Mouse (Mus musculus) megakaryocyte, embryonic 14.5 days (primary cell): ENCODE results near the gene Gm17482. TPM values are rescaled to one million over a fixed set of nuclear protein-coding genes. Genes with fewer than 3 reads are reported as not detected.

Experiments used
- H3K27me3 ChIP-seq: replicated peaks from 2 replicates; pipeline ENCODE3; 2012; ENCODE audit warnings: inconsistent platforms
- H3K36me3 ChIP-seq: replicated peaks from 2 replicates; pipeline ENCODE3; 2012; ENCODE audit warnings: low read length, inconsistent platforms, mixed read lengths
- H3K4me1 ChIP-seq: 2 replicates; pipeline ENCODE4 v1.6.1; 2012; ENCODE audit warnings: inconsistent platforms
- H3K4me3 ChIP-seq: replicated peaks from 2 replicates; pipeline ENCODE3; 2012; ENCODE audit warnings: moderate library complexity, mild to moderate bottlenecking, inconsistent platforms
- H3K9me3 ChIP-seq: 2 replicates; pipeline ENCODE4 v1.6.1; 2012; ENCODE audit warnings: inconsistent platforms
- FLI1 ChIP-seq: IDR thresholded peaks from 2 replicates; pipeline ENCODE4 v1.6.1; 2012; ENCODE audit warnings: low read length, inconsistent platforms, mixed read lengths
- GATA1 ChIP-seq: IDR thresholded peaks from 3 replicates; pipeline ENCODE4 v1.6.1; 2012; ENCODE audit warnings: mixed read lengths, low read length, inconsistent platforms, borderline replicate concordance
- polyA plus RNA-seq: library from polyadenylated mRNA; stranded (reverse); fragments of >175 nt; gene quantifications from 2 replicates; pipeline ENCODE4 v1.2.3, GENCODE M21; 2012; ENCODE audit warnings: low replicate concordance; ENCODE audit not compliant: insufficient read depth

The Gm17482 gene
- polyA plus RNA-seq, 1 experiment: not detected

DNA sequence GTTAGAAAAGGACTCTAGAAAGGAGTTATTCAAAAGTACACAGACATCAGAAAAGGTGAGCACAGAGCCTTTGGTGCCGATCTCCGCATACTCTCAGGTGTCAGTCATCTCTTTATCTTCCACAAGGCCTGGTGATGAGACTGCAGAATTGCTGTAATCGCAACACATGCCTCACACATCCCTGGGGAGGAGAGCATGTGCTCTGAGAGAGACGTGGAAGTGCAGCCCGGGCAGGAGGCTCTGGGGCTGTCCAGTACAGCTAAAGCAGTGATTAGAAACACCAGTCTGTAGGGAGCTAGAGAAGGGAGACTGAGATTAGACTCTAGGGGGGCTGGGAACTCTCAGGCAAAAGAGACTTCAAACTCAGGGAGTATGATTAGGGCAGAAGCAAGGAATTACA is 63.4 kb downstream of the Gm17482 start:
- no peaks in the 10 kb centered on the region for H3K27me3 ChIP-seq
- no peaks in the 10 kb centered on the region for H3K9me3 ChIP-seq
- H3K4me3 ChIP-seq: no peak overlapping the region
- peaks cover 53% of the 10 kb centered on the region for H3K4me1 ChIP-seq
- no peak for TF ChIP-seq GATA1
- TF ChIP-seq FLI1: no peak
- no peaks in the 10 kb centered on the region for H3K36me3 ChIP-seq

DNA sequence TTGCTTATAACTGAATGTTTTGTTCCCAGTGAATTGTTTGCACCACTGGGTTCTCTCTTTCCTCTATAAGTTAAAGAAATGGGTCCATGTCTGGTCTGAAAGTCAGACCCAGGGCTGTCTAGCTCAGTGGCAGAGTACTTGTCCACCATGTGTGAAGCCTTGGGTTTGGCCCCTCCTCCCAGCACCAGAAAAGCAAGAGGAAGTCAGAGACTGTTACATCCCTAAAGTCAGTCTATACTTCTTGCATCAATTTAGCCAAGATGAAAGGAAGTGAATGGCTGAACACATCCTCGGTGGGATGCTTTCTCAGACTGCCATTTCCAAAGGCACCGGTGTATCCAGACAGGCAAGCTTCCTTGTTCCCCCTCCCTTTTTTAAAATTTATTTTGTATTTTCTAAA is 63.9 kb downstream of the Gm17482 start:
- peaks cover 58% of the 10 kb centered on the region for H3K4me1 ChIP-seq
- H3K36me3 ChIP-seq: no peaks in the 10 kb centered on the region
- TF ChIP-seq GATA1 (no peak), FLI1 (no peak)
- H3K9me3 ChIP-seq: no peaks in the 10 kb centered on the region
- H3K27me3 ChIP-seq: no peaks in the 10 kb centered on the region
- H3K4me3 ChIP-seq: no peak overlapping the region

DNA sequence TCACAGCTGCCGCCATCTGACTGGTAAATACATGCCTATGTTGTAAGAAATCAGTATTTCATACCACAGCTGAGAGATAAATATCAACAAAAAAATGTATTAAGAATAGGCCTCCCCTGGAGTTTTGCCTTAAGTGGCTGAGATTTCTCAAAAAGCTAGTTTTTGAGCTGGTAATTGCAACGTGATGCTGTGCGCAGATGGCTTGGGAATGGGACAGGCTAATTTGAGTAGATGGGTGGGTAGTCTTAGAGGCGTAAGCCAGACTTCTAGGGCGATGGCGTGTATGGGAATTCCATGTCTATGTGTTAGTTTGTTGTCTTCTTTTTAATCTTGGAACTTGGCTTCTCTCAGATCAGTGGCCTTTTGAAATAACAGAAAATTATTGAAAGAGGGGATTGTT is 64.7 kb downstream of the Gm17482 start:
- no peak overlapping the region for H3K4me3 ChIP-seq
- no peaks in the 10 kb centered on the region for H3K9me3 ChIP-seq
- H3K4me1 ChIP-seq: peaks cover 58% of the 10 kb centered on the region
- no peaks in the 10 kb centered on the region for H3K27me3 ChIP-seq
- TF ChIP-seq GATA1: no peak
- no peak for TF ChIP-seq FLI1
- H3K36me3 ChIP-seq: no peaks in the 10 kb centered on the region

DNA sequence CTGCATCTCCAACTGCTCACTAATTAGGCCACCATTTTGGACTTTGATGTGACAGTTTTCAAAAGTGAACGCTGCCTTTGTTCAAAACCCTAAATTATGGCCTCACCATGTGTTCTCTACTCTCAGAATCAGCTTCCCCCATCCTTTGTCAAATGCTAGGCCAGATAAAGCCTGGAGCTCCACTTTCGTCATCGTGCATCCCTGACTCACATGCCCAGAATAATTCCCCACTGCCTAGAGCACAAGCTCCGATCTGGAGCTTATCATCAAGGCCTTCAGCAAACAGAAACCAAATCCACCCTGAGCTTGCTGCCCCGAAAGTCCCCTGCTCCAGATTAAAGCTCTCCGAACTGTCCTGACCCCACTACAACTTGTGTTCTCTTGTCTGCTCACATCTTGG is 65.5 kb downstream of the Gm17482 start:
- H3K36me3 ChIP-seq: no peaks in the 10 kb centered on the region
- H3K27me3 ChIP-seq: no peaks in the 10 kb centered on the region
- peaks cover 50% of the 10 kb centered on the region for H3K4me1 ChIP-seq
- no peaks in the 10 kb centered on the region for H3K9me3 ChIP-seq
- no peak overlapping the region for H3K4me3 ChIP-seq
- TF ChIP-seq GATA1 (no peak), FLI1 (no peak)

DNA sequence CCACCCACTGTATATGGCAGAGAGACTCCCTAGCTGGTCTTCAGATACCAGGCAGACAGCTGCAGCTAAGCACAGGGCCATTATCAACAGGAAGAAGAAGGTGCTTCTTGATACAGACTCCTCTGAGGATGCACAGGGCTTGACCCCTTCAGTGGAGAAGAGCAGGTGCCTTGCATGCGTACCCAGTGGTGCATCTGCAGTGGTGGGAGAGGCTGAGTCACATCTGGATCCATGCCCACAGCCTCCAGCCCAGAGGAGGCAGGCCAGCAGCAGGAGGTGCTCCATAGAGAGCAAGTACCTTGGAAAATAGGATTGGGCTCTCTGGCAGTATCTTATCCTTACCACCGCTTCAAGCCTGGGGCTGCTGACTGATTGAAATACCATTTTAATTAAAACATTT is 66.7 kb downstream of the Gm17482 start:
- H3K4me1 ChIP-seq: peaks cover 48% of the 10 kb centered on the region
- no peak overlapping the region for H3K4me3 ChIP-seq
- H3K27me3 ChIP-seq: no peaks in the 10 kb centered on the region
- peaks cover 4% of the 10 kb centered on the region for H3K36me3 ChIP-seq
- TF ChIP-seq FLI1 (no peak), GATA1 (no peak)
- no peaks in the 10 kb centered on the region for H3K9me3 ChIP-seq

DNA sequence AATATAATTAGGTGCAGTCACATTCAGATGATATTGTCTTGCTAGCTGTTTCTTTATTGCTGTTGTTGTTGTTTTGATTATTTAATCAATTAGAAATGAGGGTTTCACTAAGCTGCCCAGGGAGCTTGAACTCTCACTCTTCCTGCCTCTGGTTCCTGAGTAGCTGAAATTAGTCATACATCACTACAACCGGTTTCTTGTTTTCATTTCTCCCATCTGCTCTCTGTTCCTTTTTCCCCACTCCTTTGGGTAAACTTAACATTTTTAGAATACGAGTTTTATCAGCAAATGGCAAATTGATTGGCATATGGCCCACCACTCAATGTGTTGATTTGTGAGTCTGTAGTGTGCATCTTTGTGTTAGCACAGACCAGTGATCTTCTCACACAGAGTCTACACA is 80.0 kb downstream of the Gm17482 start:
- Histone ChIP-seq H3K27me3 (peaks cover 2% of the 10 kb centered on the region), H3K4me1 (peaks cover 16% of the 10 kb centered on the region), H3K4me3 (no peak overlapping the region), H3K36me3 (peaks cover 3% of the 10 kb centered on the region), H3K9me3 (peaks cover 8% of the 10 kb centered on the region)
- no peak for TF ChIP-seq GATA1
- TF ChIP-seq FLI1: no peak

Other genes starting within 250 kb of the Gm17482 start
- gene Tamm41, start 189.5 kb upstream of the Gm17482 start, polyA plus RNA-seq: 10.1 and 11.7 TPM in 2 replicates
- 0.94 and 0.96 TPM in 2 replicates for gene Syn2, start 92.4 kb upstream of the Gm17482 start, polyA plus RNA-seq
- gene Timp4, start 24.9 kb downstream of the Gm17482 start, polyA plus RNA-seq: not detected in 2 replicates
- 0.79 and 4.3 TPM in 2 replicates for gene Pparg, start 133.6 kb downstream of the Gm17482 start, polyA plus RNA-seq